Mouse (Mus musculus): ENCODE data around the gene Ccdc7a.
"Not testable (repeated sequence)": the region's sequence is repeated elsewhere in the genome, so short reads cannot be mapped to it uniquely, and the experiment has no call there.

DNA sequence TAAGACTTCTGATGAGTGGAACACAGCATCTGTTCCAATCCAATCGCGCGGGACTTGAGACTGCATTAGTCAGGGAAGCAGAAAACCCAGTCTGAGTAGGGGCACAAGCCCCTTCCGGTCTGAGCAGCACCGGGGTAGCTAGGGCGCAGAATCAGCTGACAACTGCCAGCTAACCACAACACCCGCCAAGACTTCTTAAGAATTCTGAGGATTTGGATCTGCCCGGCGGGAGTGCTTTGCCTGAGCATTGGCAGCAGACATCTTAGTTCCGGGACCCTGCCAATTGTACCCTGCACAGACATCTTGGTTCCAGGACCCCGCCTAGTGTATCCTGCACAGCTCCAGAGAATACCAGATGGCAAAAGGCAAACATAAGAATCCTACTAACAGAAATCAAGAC lies 116.4 kb downstream of the Ccdc7a start:
- TF ChIP-seq CTCF (IDR thresholded peaks at IDR 0.05; ENCODE audit: borderline replicate concordance, insufficient read depth, low read depth, low read length); POLR2A (IDR thresholded peaks at IDR 0.05; ENCODE audit: borderline replicate concordance, insufficient read depth, low read length): not testable (repeated sequence)

All from cerebellum, adult 2 months (tissue).